Mouse (Mus musculus) neutrophil, adult 83 days (primary cell): ENCODE results near the gene D130052B06Rik. TPM values are rescaled to one million over a fixed set of nuclear protein-coding genes. Genes with fewer than 3 reads are reported as not detected.

Experiments used
- total RNA-seq, 2 experiments: library from RNA; stranded (reverse); gene quantifications; one replicate each; pipeline ENCODE4 v1.2.4; 2023

D130052B06Rik gene
- total RNA-seq: not detected

DNA sequence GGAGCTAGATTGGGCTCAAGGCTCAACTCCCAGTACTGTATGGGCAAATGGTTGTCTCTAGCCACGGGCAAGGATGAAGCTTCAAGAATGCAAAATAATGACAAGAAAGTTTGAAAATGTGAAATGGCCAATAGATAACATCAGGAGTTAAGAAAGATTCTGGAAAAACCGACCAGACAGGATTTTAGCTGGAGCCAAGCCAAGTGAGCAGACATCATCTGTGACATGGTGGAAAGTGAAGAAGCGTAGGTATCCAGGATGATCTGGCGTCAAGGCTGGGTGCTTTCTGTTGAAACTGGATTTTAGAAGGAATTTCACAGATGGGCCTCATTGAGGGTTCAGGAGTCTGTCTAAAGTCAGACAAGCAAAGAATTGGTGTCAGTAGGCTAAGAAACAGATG, at the start of gene D130052B06Rik:
Gene D130052B06Rik, plus strand, starts transcription at position 317 of the 400 bp plus-strand sequence.

DNA sequence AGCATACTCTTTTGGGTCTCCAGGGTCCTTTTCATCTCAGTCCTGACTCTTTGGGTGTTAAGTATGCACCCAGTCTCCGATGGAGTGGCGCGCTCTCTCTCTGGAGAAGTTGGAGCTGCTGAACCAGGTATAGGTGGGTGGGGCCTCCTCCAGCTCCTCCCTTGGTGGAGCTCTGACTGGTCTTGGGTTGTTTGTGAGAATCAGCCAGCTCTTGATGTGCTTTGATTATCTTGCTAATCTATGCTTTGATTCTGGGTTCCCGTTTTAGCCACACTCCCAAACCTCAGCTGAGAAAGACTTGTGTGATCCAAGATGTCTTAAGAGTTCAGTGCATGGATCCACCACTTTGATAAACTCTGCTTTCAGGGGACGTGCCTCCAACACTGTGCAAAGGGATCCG, 20.2 kb upstream of the D130052B06Rik start, which contains the start of gene Gabrp:
Gene Gabrp, minus strand, starts transcription at position 101 of the 400 bp plus-strand sequence.

Other genes starting within 250 kb of the D130052B06Rik start
- 1 to 10 TPM; 1.6 to 2.0 TPM for gene Ranbp17, start 85.6 kb upstream of the D130052B06Rik start, total RNA-seq
- gene Gabrp, start 20.3 kb upstream of the D130052B06Rik start, total RNA-seq: not detected